Mouse (Mus musculus) cerebellum, adult 18-20 months (tissue): ENCODE measurements around the gene Cdcp1.

Experiments
- DNase-seq, 2 experiments: peaks; one replicate each; pipeline ENCODE4 v3.0.0; 2021

Cdcp1 gene

GRCm38 (mm10) chr9:123206948-123207347, 8.9 kb downstream of the Cdcp1 start:
- no peak for DNase-seq

- DNase-seq, result no peak
Measured at GRCm38 (mm10) chr9:123206526-123206925, 9.3 kb downstream of the Cdcp1 start.

GRCm38 (mm10) chr9:123200116-123200515, 15.7 kb downstream of the Cdcp1 start:
- no peak for DNase-seq

GRCm38 (mm10) chr9:123188271-123188670, 27.6 kb downstream of the Cdcp1 start:
- no peak for DNase-seq

GRCm38 (mm10) chr9:123187589-123187988, 28.2 kb downstream of the Cdcp1 start:
- DNase-seq, result no peak

- DNase-seq, result no peak
Measured at GRCm38 (mm10) chr9:123186151-123186550, 29.7 kb downstream of the Cdcp1 start.

GRCm38 (mm10) chr9:123185546-123185945, 30.3 kb downstream of the Cdcp1 start:
- no peak for DNase-seq

- no peak for DNase-seq
Measured at GRCm38 (mm10) chr9:123183226-123183625, 32.6 kb downstream of the Cdcp1 start.

GRCm38 (mm10) chr9:123180003-123180402, 35.8 kb downstream of the Cdcp1 start:
- no peak for DNase-seq

- DNase-seq, result no peak
Measured at GRCm38 (mm10) chr9:123177380-123178048, 38.3 kb downstream of the Cdcp1 start.

GRCm38 (mm10) chr9:123174356-123174755, 41.5 kb downstream of the Cdcp1 start:
- DNase-seq, result no peak

- no peak for DNase-seq
Measured at GRCm38 (mm10) chr9:123173760-123174159, 42.1 kb downstream of the Cdcp1 start.

GRCm38 (mm10) chr9:123165781-123166443, 49.9 kb downstream of the Cdcp1 start:
- DNase-seq, result no peak

- DNase-seq, result no peak
Measured at GRCm38 (mm10) chr9:123162985-123163694, 52.7 kb downstream of the Cdcp1 start.

GRCm38 (mm10) chr9:123161792-123162191, 54.0 kb downstream of the Cdcp1 start:
- DNase-seq, result no peak

GRCm38 (mm10) chr9:123159330-123159729, 56.5 kb downstream of the Cdcp1 start:
- peak in 1 of 2 experiments; percentile 27 for DNase-seq

GRCm38 (mm10) chr9:123158125-123158836, 57.6 kb downstream of the Cdcp1 start:
- DNase-seq, result peak; percentile 21 to 35

- DNase-seq, result no peak
Measured at GRCm38 (mm10) chr9:123157699-123158098, 58.1 kb downstream of the Cdcp1 start.

- DNase-seq, result peak; percentile 10 to 18
Measured at GRCm38 (mm10) chr9:123156910-123157361, 58.9 kb downstream of the Cdcp1 start.

GRCm38 (mm10) chr9:123153121-123153520, 62.7 kb downstream of the Cdcp1 start:
- DNase-seq, result no peak

- DNase-seq, result no peak
Measured at GRCm38 (mm10) chr9:123152026-123152425, 63.8 kb downstream of the Cdcp1 start.

- DNase-seq, result no peak
Measured at GRCm38 (mm10) chr9:123151561-123151960, 64.3 kb downstream of the Cdcp1 start.
